Mouse (Mus musculus) bone marrow macrophage, adult 2 months (primary cell): Measurements from ENCODE around the gene Nr5a2.

Experiments
- CTCF ChIP-seq: IDR thresholded peaks from 2 replicates; pipeline ENCODE4 v1.5.1; 2012; ENCODE audit warnings: low read depth, mild to moderate bottlenecking, low read length, moderate library complexity
- POLR2A ChIP-seq: IDR thresholded peaks from 2 replicates; pipeline ENCODE4 v1.6.1; 2012; ENCODE audit warnings: mild to moderate bottlenecking, low read depth, low read length, borderline replicate concordance

DNA sequence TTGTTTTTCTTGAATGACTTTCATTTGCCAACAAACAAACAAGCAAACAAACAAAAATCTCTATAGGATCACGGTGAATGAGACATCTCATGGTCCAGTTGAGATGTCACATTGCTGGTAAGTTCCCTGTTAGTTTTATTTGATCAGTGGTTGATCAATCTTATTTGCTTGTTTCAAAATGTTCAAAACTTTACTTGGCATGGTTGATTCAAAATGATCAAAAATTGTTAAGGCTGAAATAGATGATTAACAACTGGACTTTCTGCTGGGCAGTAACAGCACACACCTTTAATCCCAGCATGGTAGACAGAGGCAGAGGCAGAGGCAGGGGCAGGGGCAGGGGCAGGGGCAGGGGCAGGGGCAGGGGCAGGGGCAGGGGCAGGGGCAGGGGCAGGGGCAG lies 757 bp downstream of the Nr5a2 start:
- TF ChIP-seq CTCF (no peak), POLR2A (no peak)
